Mouse (Mus musculus) heart, adult 18-20 months (tissue): ENCODE data around the gene Cacfd1. TPM values are rescaled to one million over a fixed set of nuclear protein-coding genes. Genes with fewer than 3 reads are reported as not detected.

Experiments used
- total RNA-seq, 2 experiments: library from RNA; stranded (reverse); gene quantifications; 2 replicates each; pipeline ENCODE4 v1.2.3; 2021

The Cacfd1 gene
- total RNA-seq, 2 experiments from 2014 or later: 45.6 to 48.8 TPM

Other genes with a start within 250 kb of the Cacfd1 start
- gene Abo, start 144.9 kb upstream of the Cacfd1 start, total RNA-seq: not detected
- 10 to 100 TPM; 11.7 to 14.2 TPM for gene Surf6, start 107.0 kb upstream of the Cacfd1 start, total RNA-seq
- gene Med22, start 99.2 kb upstream of the Cacfd1 start, total RNA-seq: 10 to 100 TPM; 24.7 to 25.6 TPM
- gene Rpl7a, start 99.2 kb upstream of the Cacfd1 start, total RNA-seq: 100 to 1,000 TPM; 282 to 289 TPM
- 10 to 100 TPM; 12.8 to 15.3 TPM for gene Surf2, start 93.6 kb upstream of the Cacfd1 start, total RNA-seq
- 10 to 100 TPM; 61.3 to 61.6 TPM for gene Surf1, start 93.4 kb upstream of the Cacfd1 start, total RNA-seq
- 10 to 100 TPM; 77.9 to 83.1 TPM for gene Surf4, start 76.0 kb upstream of the Cacfd1 start, total RNA-seq
- not detected for gene Stkld1, start 75.9 kb upstream of the Cacfd1 start, total RNA-seq
- 10 to 100 TPM; 11.1 to 12.1 TPM for gene Rexo4, start 45.5 kb upstream of the Cacfd1 start, total RNA-seq
- not detected for gene Adamts13, start 36.5 kb upstream of the Cacfd1 start, total RNA-seq
- gene Slc2a6, start 18.1 kb downstream of the Cacfd1 start, total RNA-seq: under 1 TPM; 0.17 to 0.31 TPM
- gene Mymk, start 62.3 kb downstream of the Cacfd1 start, total RNA-seq: not detected
- gene Adamtsl2, start 69.5 kb downstream of the Cacfd1 start, total RNA-seq: 10 to 100 TPM in 1 of 2 experiments, 1 to 10 TPM in 1; 4.5 to 10.1 TPM
- under 1 TPM; 0.37 to 0.39 TPM for gene Fam163b, start 132.6 kb downstream of the Cacfd1 start, total RNA-seq
- 1 to 10 TPM; 1.6 to 1.7 TPM for gene Dbh, start 155.3 kb downstream of the Cacfd1 start, total RNA-seq
- gene Sardh, start 238.4 kb downstream of the Cacfd1 start, total RNA-seq: 1 to 10 TPM; 7.1 TPM